Mouse (Mus musculus) lung, adult 2 months (tissue): Measurements from ENCODE around the gene 1600014C23Rik. TPM values are rescaled to one million over a fixed set of nuclear protein-coding genes. Genes with fewer than 3 reads are reported as not detected.
A peak's percentile ranks its signal among the peaks of the same experiment; 100 is the strongest.

Experiments
- DNase-seq: peaks from one replicate; pipeline ENCODE4 v3.0.0; 2022
- H3K4me1 ChIP-seq: fragments of 200-500 bp; 2 replicates; pipeline ENCODE4 v1.6.1; 2011; ENCODE audit warnings: low read length; ENCODE audit not compliant: control insufficient read depth, insufficient read depth
- H3K4me3 ChIP-seq: fragments of 200-500 bp; replicated peaks from 2 replicates; pipeline ENCODE3; 2011; ENCODE audit warnings: low read depth, mild to moderate bottlenecking, control low read depth, low read length; ENCODE audit errors: extremely low read depth
- CTCF ChIP-seq: fragments of 200-500 bp; IDR thresholded peaks from 2 replicates; pipeline ENCODE4 v1.5.1; 2011; ENCODE audit warnings: mild to moderate bottlenecking, low read length, control low read depth; ENCODE audit not compliant: insufficient read depth
- POLR2A ChIP-seq: fragments of 200-500 bp; IDR thresholded peaks from 2 replicates; pipeline ENCODE4 v1.6.1; 2011; ENCODE audit warnings: low read depth, mild to moderate bottlenecking, control low read depth, low read length, borderline replicate concordance; ENCODE audit errors: extremely low read depth
- WGBS: fragments of 180-500 bp; shearing (Covaris S2); methylation state at CpG from one replicate; pipeline ENCODE4 v1.1.7; 2018; 5-methylcytosine and 5-hydroxymethylcytosine counted together
- polyA plus RNA-seq: library from polyadenylated mRNA; depleted of rRNA; stranded (reverse); fragments of >200 nt; gene quantifications from 2 replicates; pipeline ENCODE4 v1.2.3, GENCODE M21; 2012; rRNA removed

The 1600014C23Rik gene
- polyA plus RNA-seq, 1 experiment: not detected

GRCm38 (mm10) chr17:45685171-45686092 is 48.2 kb downstream of the 1600014C23Rik start:
- Histone ChIP-seq H3K4me1 (peaks cover 17% of the 10 kb centered on the region), H3K4me3 (peak overlapping the region; percentile 74)
- under 1% methylated on average over 58 of the region's 58 CpGs for WGBS
- peak; percentile 66 for DNase-seq
- no peak for TF ChIP-seq POLR2A

DNA sequence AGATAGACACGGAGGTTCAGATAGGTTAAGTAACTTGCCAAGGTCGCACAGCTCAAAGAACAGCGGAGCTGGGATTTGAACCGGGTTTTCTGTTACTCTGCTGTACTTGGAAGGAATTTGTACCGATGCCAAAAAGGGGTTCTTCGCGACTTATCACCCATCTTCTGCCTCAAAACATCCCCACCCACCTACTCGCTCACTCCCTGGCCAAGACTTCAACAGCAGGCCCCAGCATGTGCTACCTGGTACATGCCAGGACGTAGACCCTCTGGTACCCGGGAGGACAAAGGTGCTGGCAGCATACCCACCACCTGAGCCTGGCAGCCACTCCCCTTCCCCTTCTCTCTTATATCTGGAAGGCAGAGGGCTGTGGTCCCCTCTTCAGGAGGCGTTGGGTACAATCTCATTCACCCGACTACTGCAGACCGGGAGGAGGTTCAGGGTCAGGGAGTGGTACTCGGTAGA is 48.9 kb downstream of the 1600014C23Rik start:
- DNase-seq: no peak
- Histone ChIP-seq H3K4me1 (peaks cover 18% of the 10 kb centered on the region), H3K4me3 (peak overlapping the region; percentile 74)
- TF ChIP-seq CTCF (no peak), POLR2A (no peak)
- WGBS: 40% methylated on average over 14 of the region's 14 CpGs

Other genes starting within 250 kb of the 1600014C23Rik start
- 13.3 and 14.5 TPM in 2 replicates for gene Aars2, start 227.0 kb downstream of the 1600014C23Rik start, polyA plus RNA-seq
- 10.8 and 11.0 TPM in 2 replicates for gene Tcte1, start 210.4 kb downstream of the 1600014C23Rik start, polyA plus RNA-seq
- gene Tmem151b, start 184.2 kb downstream of the 1600014C23Rik start, polyA plus RNA-seq: 0.11 and 0.17 TPM in 2 replicates
- 7.2 and 7.8 TPM in 2 replicates for gene Nfkbie, start 178.1 kb downstream of the 1600014C23Rik start, polyA plus RNA-seq
- gene Slc35b2, start 170.0 kb downstream of the 1600014C23Rik start, polyA plus RNA-seq: 89.9 and 102 TPM in 2 replicates
- 212 and 340 TPM in 2 replicates for gene Hsp90ab1, start 160.6 kb downstream of the 1600014C23Rik start, polyA plus RNA-seq
- 185 and 186 TPM in 2 replicates for gene Slc29a1, start 134.2 kb downstream of the 1600014C23Rik start, polyA plus RNA-seq
- not detected in 2 replicates for gene Mymx, start 131.7 kb downstream of the 1600014C23Rik start, polyA plus RNA-seq
- gene Capn11, start 74.5 kb downstream of the 1600014C23Rik start, polyA plus RNA-seq: not detected in 2 replicates
- 131 and 171 TPM in 2 replicates for gene Mrpl14, start 47.5 kb downstream of the 1600014C23Rik start, polyA plus RNA-seq
- gene Tmem63b, start 46.9 kb downstream of the 1600014C23Rik start, polyA plus RNA-seq: 163 and 173 TPM in 2 replicates